Mouse (Mus musculus): Measurements from ENCODE around the gene Gpr26.

The Gpr26 gene

GRCm38 (mm10) chr7:132025591-132025990 lies 59.3 kb downstream of the Gpr26 start:
- no peak for DNase-seq (ENCODE audit: inconsistent ontology term)

GRCm38 (mm10) chr7:132026671-132027070 lies 60.4 kb downstream of the Gpr26 start:
- DNase-seq (ENCODE audit: inconsistent ontology term): no peak

GRCm38 (mm10) chr7:132031940-132032531 lies 65.8 kb downstream of the Gpr26 start:
- DNase-seq (ENCODE audit: inconsistent ontology term): no peak

Measured in Muller cell, postnatal 12 days (primary cell).